Mouse (Mus musculus): ENCODE data around the gene Lgals4. TPM values are rescaled to one million over a fixed set of nuclear protein-coding genes. Genes with fewer than 3 reads are reported as not detected.
A peak's percentile ranks its signal among the peaks of the same experiment; 100 is the strongest.

The Lgals4 gene
- polyA plus RNA-seq, 1 experiment from 2014 or later, result 2.8 TPM

- Histone ChIP-seq H3K27ac (no peak overlapping the region), H3K4me3 (no peak overlapping the region), H3K36me3 (peaks cover 30% of the 10 kb centered on the region), H3K27me3 (ENCODE audit: insufficient read depth, poor library complexity, severe bottlenecking) (peaks cover 5% of the 10 kb centered on the region; the same call in 1 of the 2 replicates), H3K4me1 (peaks cover 14% of the 10 kb centered on the region), H3K9me3 (no peaks in the 10 kb centered on the region)
- 76% methylated on average over 17 of the region's 17 CpGs for WGBS
- no peak for DNase-seq (ENCODE audit: low spot score)
These were observed 2.1 kb upstream of the Lgals4 start for GRCm38 (mm10) chr7:28831411-28832125.

DNA sequence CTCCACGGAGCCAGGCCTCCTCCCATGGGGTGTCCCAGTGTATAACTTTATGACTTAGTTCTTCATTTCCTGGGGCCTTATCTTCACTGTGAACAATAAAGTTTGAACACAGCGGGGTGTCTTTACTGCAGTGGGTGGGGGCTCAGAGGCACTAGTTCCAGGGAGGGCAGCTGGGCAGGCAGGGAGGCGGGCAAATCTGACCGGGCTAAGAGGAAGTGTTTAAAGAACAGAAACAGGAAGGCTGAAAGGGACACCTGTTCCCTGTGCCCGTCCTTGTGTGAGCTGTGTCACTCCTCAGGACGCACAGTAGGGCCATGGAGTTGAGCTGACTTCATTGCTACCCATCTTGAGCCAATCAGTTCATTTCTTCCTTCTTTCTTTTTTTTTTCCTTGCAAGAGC is 1.5 kb upstream of the Lgals4 start:
- Histone ChIP-seq H3K4me3 (no peak overlapping the region), H3K9me3 (no peaks in the 10 kb centered on the region), H3K27me3 (ENCODE audit: insufficient read depth, poor library complexity, severe bottlenecking) (peaks cover 5% of the 10 kb centered on the region; the same call in 1 of the 2 replicates), H3K36me3 (peaks cover 30% of the 10 kb centered on the region), H3K4me1 (peaks cover 14% of the 10 kb centered on the region), H3K27ac (no peak overlapping the region)
- 78% methylated on average over 6 of the region's 6 CpGs for WGBS
- no peak for DNase-seq (ENCODE audit: low spot score)

- Histone ChIP-seq H3K36me3 (no peaks in the 10 kb centered on the region), H3K4me1 (no peaks in the 10 kb centered on the region), H3K9me3 (no peaks in the 10 kb centered on the region), H3K4me3 (no peak overlapping the region), H3K27ac (no peak overlapping the region), H3K27me3 (ENCODE audit: insufficient read depth, poor library complexity, severe bottlenecking) (peaks cover 5% of the 10 kb centered on the region; the same call in 1 of the 2 replicates)
- no peak for DNase-seq (ENCODE audit: low spot score)
- 82% methylated on average over 5 of the region's 5 CpGs for WGBS
These were observed 3.3 kb downstream of the Lgals4 start for GRCm38 (mm10) chr7:28836936-28837335.

DNA sequence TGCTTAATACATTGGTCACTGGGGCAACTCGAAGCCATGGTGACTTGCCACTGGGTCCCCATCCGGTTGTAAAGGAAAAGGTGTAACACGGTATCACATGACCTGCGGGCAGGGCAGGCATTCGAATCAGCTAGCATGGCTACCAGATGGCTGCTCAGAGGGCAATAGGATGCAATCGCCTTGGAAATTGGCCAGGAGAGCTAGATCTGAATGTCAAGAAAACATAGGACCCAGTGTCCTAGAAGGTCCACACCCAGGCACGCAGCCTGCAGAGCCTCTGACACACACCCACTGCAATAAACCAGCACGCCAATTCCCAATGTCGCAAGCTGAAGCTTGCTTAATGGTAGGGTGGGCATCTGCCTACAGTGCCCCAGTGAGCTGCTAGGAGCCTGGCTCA is 4.7 kb downstream of the Lgals4 start:
- H3K9me3 ChIP-seq, result no peaks in the 10 kb centered on the region
- 82% methylated on average over 9 of the region's 9 CpGs for WGBS
- H3K27me3 ChIP-seq (ENCODE audit: insufficient read depth, poor library complexity, severe bottlenecking), result peaks cover 5% of the 10 kb centered on the region; the same call in 1 of the 2 replicates
- H3K4me1 ChIP-seq, result no peaks in the 10 kb centered on the region
- H3K4me3 ChIP-seq, result no peak overlapping the region
- no peak overlapping the region for H3K27ac ChIP-seq
- no peaks in the 10 kb centered on the region for H3K36me3 ChIP-seq
- DNase-seq (ENCODE audit: low spot score), result no peak

DNA sequence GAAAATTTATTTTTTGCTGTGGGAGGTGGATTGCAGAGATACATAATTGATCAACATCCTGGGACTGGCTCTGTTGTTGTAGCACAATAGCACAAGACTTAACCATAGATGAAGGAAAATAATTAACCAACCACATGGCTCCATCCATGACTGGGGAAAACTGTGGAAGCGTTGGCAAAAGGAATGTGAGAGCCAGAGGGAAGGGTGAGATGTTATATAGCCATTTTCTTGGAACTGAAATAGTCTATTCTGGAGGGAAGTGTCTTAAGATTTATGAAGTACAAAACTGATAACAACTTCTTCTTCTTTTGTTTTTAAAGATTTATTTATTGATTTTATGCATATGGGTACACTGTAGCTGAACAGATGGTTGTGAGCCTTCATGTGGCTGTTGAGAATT is 13.6 kb downstream of the Lgals4 start:
- H3K27me3 ChIP-seq (ENCODE audit: insufficient read depth, poor library complexity, severe bottlenecking), result peaks cover 8% of the 10 kb centered on the region; the same call in 1 of the 2 replicates
- H3K27ac ChIP-seq, result no peak overlapping the region
- no peak for DNase-seq (ENCODE audit: low spot score)
- WGBS, result 72% methylated on average over 1 of the region's 1 CpGs
- H3K36me3 ChIP-seq, result no peaks in the 10 kb centered on the region
- H3K4me3 ChIP-seq, result no peak overlapping the region
- H3K9me3 ChIP-seq, result no peaks in the 10 kb centered on the region
- 0 out of 2 replicates have a peak, but pooled peaks cover 4% of the 10 kb centered on the region for H3K4me1 ChIP-seq

GRCm38 (mm10) chr7:28849700-28850236 is 16.1 kb downstream of the Lgals4 start:
- peaks cover 8% of the 10 kb centered on the region; the same call in 1 of the 2 replicates for H3K27me3 ChIP-seq (ENCODE audit: insufficient read depth, poor library complexity, severe bottlenecking)
- 0 out of 2 replicates have a peak, but pooled peaks cover 4% of the 10 kb centered on the region for H3K4me1 ChIP-seq
- H3K4me3 ChIP-seq, result no peak overlapping the region
- H3K36me3 ChIP-seq, result no peaks in the 10 kb centered on the region
- no peak overlapping the region for H3K27ac ChIP-seq
- no peaks in the 10 kb centered on the region for H3K9me3 ChIP-seq
- 45% methylated on average over 1 of the region's 1 CpGs for WGBS
- DNase-seq (ENCODE audit: low spot score), result no peak

DNA sequence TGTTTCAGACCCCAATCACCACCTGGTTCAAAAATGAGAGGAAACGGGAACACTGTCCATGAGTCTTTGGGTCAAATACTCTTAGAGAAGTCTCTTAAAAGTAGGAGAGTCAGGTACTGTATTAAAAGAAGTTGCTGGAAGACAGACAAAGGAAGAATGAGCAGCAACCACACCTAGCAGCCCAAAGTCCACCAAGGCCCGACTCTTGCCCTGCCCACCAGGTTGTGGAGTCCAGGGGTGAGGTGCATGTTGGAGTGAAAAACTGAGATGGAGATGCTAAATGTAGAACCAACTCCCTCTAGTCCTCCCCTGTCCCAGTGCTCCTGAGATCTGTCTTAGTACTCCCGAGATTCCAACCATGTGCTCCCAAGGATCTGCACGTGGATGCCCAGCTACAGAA is 17.0 kb downstream of the Lgals4 start:
- H3K27me3 ChIP-seq (ENCODE audit: insufficient read depth, poor library complexity, severe bottlenecking), result peaks cover 8% of the 10 kb centered on the region; the same call in 1 of the 2 replicates
- H3K4me3 ChIP-seq, result no peak overlapping the region
- 77% methylated on average over 4 of the region's 4 CpGs for WGBS
- H3K36me3 ChIP-seq, result no peaks in the 10 kb centered on the region
- no peaks in the 10 kb centered on the region for H3K9me3 ChIP-seq
- H3K4me1 ChIP-seq, result 0 out of 2 replicates have a peak, but pooled peaks cover 4% of the 10 kb centered on the region
- no peak overlapping the region for H3K27ac ChIP-seq
- DNase-seq (ENCODE audit: low spot score), result no peak

DNA sequence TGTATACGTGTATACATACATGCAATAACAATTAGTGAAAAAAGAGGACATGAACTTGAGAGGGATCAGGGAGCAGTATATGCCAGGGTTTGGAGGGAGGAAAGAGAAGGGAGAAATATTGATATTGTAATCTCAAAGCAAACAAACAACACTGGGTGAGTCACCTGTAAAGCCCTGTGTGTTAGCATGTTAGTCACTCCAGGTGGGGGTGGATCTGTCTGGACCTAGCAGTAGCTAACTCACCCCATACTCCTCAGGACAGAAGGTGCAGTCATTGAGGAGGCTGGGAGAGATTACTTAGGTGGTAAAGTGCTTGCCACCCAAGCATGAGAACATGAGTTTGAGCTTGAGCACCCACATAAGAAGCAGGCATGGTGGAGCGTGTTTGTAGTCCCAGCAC is 26.3 kb downstream of the Lgals4 start:
- Histone ChIP-seq H3K4me1 (peaks cover 12% of the 10 kb centered on the region), H3K27ac (no peak overlapping the region), H3K27me3 (ENCODE audit: insufficient read depth, poor library complexity, severe bottlenecking) (peaks cover 5% of the 10 kb centered on the region; the same call in 1 of the 2 replicates), H3K36me3 (no peaks in the 10 kb centered on the region), H3K9me3 (0 out of 2 replicates have a peak, but pooled peaks cover 5% of the 10 kb centered on the region), H3K4me3 (no peak overlapping the region)
- DNase-seq (ENCODE audit: low spot score), result no peak
- WGBS, result 80% methylated on average over 2 of the region's 2 CpGs

- DNase-seq (ENCODE audit: low spot score), result no peak
- Histone ChIP-seq H3K36me3 (no peaks in the 10 kb centered on the region), H3K27me3 (ENCODE audit: insufficient read depth, poor library complexity, severe bottlenecking) (peaks cover 5% of the 10 kb centered on the region; the same call in 1 of the 2 replicates), H3K27ac (no peak overlapping the region), H3K4me3 (no peak overlapping the region), H3K4me1 (peaks cover 19% of the 10 kb centered on the region), H3K9me3 (0 out of 2 replicates have a peak, but pooled peaks cover 5% of the 10 kb centered on the region)
- WGBS, result 86% methylated on average over 6 of the region's 6 CpGs
These were observed 27.2 kb downstream of the Lgals4 start for GRCm38 (mm10) chr7:28860898-28861297.

- WGBS, result 67% methylated on average over 15 of the region's 15 CpGs
- H3K4me1 ChIP-seq, result peaks cover 31% of the 10 kb centered on the region
- peaks cover 5% of the 10 kb centered on the region; the same call in 1 of the 2 replicates for H3K27me3 ChIP-seq (ENCODE audit: insufficient read depth, poor library complexity, severe bottlenecking)
- no peaks in the 10 kb centered on the region for H3K36me3 ChIP-seq
- DNase-seq (ENCODE audit: low spot score), result no peak
- H3K27ac ChIP-seq, result no peak overlapping the region
- H3K9me3 ChIP-seq, result 0 out of 2 replicates have a peak, but pooled peaks cover 5% of the 10 kb centered on the region
- H3K4me3 ChIP-seq, result no peak overlapping the region
These were observed 29.3 kb downstream of the Lgals4 start for GRCm38 (mm10) chr7:28862817-28863499.

- H3K27me3 ChIP-seq (ENCODE audit: insufficient read depth, poor library complexity, severe bottlenecking), result peaks cover 5% of the 10 kb centered on the region; the same call in 1 of the 2 replicates
- H3K27ac ChIP-seq, result peak within 1 kb of the TSS; percentile 56
- no peak for DNase-seq (ENCODE audit: low spot score)
- peaks cover 31% of the 10 kb centered on the region for H3K4me1 ChIP-seq
- no peaks in the 10 kb centered on the region for H3K36me3 ChIP-seq
- 85% methylated on average over 6 of the region's 6 CpGs for WGBS
- H3K9me3 ChIP-seq, result 0 out of 2 replicates have a peak, but pooled peaks cover 5% of the 10 kb centered on the region
- no peak within 1 kb of the TSS for H3K4me3 ChIP-seq
These were observed 29.9 kb downstream of the Lgals4 start, which contains the start of gene Lgals7 for GRCm38 (mm10) chr7:28863540-28863939. TSS of gene Lgals7 (plus strand) at chr7:28863853.

GRCm38 (mm10) chr7:28864288-28864750 is 30.7 kb downstream of the Lgals4 start:
- Histone ChIP-seq H3K4me3 (no peak overlapping the region), H3K27me3 (ENCODE audit: insufficient read depth, poor library complexity, severe bottlenecking) (peaks cover 5% of the 10 kb centered on the region; the same call in 1 of the 2 replicates), H3K4me1 (peaks cover 31% of the 10 kb centered on the region), H3K27ac (peak overlapping the region; percentile 56), H3K9me3 (0 out of 2 replicates have a peak, but pooled peaks cover 5% of the 10 kb centered on the region), H3K36me3 (no peaks in the 10 kb centered on the region)
- DNase-seq (ENCODE audit: low spot score), result no peak
- WGBS, result 38% methylated on average over 9 of the region's 9 CpGs
